In the genomic region with DNA sequence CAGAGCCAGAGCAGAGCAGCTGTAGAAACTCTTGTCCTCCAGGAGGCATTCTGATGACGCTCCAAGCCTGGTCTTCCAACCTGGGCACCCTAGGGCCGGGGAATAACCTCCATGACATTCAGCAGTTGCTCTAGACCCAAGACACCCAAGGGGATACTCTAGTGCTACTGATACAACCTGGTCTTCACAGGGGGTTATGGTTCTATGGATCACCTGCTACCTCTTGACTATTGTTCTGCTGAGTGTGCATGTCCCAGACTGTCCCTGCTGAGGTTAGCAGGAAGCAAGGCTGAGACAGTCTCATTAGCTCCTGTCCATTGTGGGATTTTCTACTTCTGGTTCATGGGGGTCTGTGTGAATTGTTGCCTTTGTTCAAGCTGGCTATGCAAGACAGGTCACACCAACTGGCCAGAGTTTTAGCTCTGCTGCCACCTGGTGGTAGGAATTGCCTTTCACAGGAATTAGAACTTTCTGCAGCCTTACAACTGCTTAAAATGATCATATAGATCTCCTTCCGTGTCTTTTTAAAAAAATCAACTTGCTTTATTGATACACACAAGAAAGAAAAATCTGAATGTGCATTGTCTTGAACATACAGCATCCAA, we compare ENCODE assay signal across 8 mouse cellular contexts. TPM values are rescaled to one million over a fixed set of nuclear protein-coding genes. Genes with fewer than 3 reads are reported as not detected.
DNase-seq lines count a peak whose midpoint lies in the region; ATAC-seq lines count a peak whose summit lies in the region.

No protein-coding gene starts in this region.

- peak; percentile 39 for DNase-seq in ovary, postnatal 10 days (ENCODE audit: low spot score)
- DNase-seq in ovary, adult 18-20 months (ENCODE audit: low spot score) = no peak
- peak; percentile 76 to 84 for DNase-seq in cerebellum, postnatal 36 days
- DNase-seq in gastrocnemius, postnatal 10 days = peak; percentile 79
- DNase-seq in kidney, adult 9 months = peak; percentile 75
- peak; percentile 79 for DNase-seq in naive thymus-derived CD4-positive, alpha-beta T cell, adult 2 months (ENCODE audit: low read depth)

- peak; percentile 63; the same call in 1 of the 2 replicates for ATAC-seq in limb, embryonic 12.5 days (ENCODE audit: insufficient number of reproducible peaks, insufficient read depth, low FRiP score, low TSS enrichment, low read depth)
- peak; percentile 56; the same call in 1 of the 2 replicates for ATAC-seq in stomach, embryonic 14.5 days (ENCODE audit: insufficient number of reproducible peaks, insufficient read depth, low FRiP score, low read depth)

- no peaks in the 10 kb centered on the region for H3K36me3 ChIP-seq in limb, embryonic 12.5 days
- no peaks in the 10 kb centered on the region for H3K36me3 ChIP-seq in stomach, embryonic 14.5 days (ENCODE audit: control insufficient read depth, insufficient read depth, low read length)

- no peak overlapping the region for H3K9ac ChIP-seq in limb, embryonic 12.5 days (replicated peaks)
- no peak overlapping the region for H3K9ac ChIP-seq in stomach, embryonic 14.5 days (replicated peaks; ENCODE audit: low read depth, low read length)

- no peak overlapping the region for H3K27ac ChIP-seq in limb, embryonic 12.5 days
- no peak overlapping the region for H3K27ac ChIP-seq in stomach, embryonic 14.5 days (ENCODE audit: low read length)

- H3K27me3 ChIP-seq in limb, embryonic 12.5 days = no peaks in the 10 kb centered on the region
- no peaks in the 10 kb centered on the region for H3K27me3 ChIP-seq in stomach, embryonic 14.5 days (ENCODE audit: control insufficient read depth, insufficient read depth, low read length)

- H3K4me2 ChIP-seq in limb, embryonic 12.5 days = no peak overlapping the region
- no peak overlapping the region for H3K4me2 ChIP-seq in stomach, embryonic 14.5 days (replicated peaks; ENCODE audit: low read depth, low read length)

- no peaks in the 10 kb centered on the region for H3K4me1 ChIP-seq in limb, embryonic 12.5 days (replicated peaks)
- no peaks in the 10 kb centered on the region for H3K4me1 ChIP-seq in stomach, embryonic 14.5 days (ENCODE audit: control insufficient read depth, insufficient read depth, low read length)

- no peak overlapping the region for H3K4me3 ChIP-seq in limb, embryonic 12.5 days (replicated peaks)
- no peak overlapping the region for H3K4me3 ChIP-seq in stomach, embryonic 14.5 days (ENCODE audit: low read depth, low read length)

- H3K9me3 ChIP-seq in limb, embryonic 12.5 days = no peaks in the 10 kb centered on the region
- H3K9me3 ChIP-seq in stomach, embryonic 14.5 days (ENCODE audit: control insufficient read depth, low read depth, low read length) = no peaks in the 10 kb centered on the region

- WGBS in limb, embryonic 12.5 days = 52% methylated on average over 3 of the region's 3 CpGs
- WGBS in stomach, embryonic 14.5 days = 54% methylated on average over 3 of the region's 3 CpGs

RNA-seq across cellular contexts. Expression of gene Tmed3, which starts 30.8 kb away (rescaled TPM):
- 10 to 100 TPM; 43.0 to 49.4 TPM for total RNA-seq in gastrocnemius, postnatal 10 days (2021)
- polyA plus RNA-seq in limb, embryonic 12.5 days (2016; fragmentation: Nextera tagmentation; extraction: Ambion mirVana) = 59.9 and 65.9 TPM in 2 replicates
- 121 and 123 TPM in 2 replicates for polyA plus RNA-seq in stomach, embryonic 14.5 days (2014; fragmentation: Nextera tagmentation; extraction: Ambion mirVana)

RNA-seq across cellular contexts. Expression of gene Minar1, which starts 51.2 kb away (rescaled TPM):
- under 1 TPM; 0.12 to 0.23 TPM for total RNA-seq in gastrocnemius, postnatal 10 days (2021)
- 0.35 and 0.39 TPM in 2 replicates for polyA plus RNA-seq in limb, embryonic 12.5 days (2016; fragmentation: Nextera tagmentation; extraction: Ambion mirVana)
- 0.22 TPM in 2 replicates for polyA plus RNA-seq in stomach, embryonic 14.5 days (2014; fragmentation: Nextera tagmentation; extraction: Ambion mirVana)
